Mouse (Mus musculus): ENCODE data around the gene Aar2. TPM values are rescaled to one million over a fixed set of nuclear protein-coding genes. Genes with fewer than 3 reads are reported as not detected.

Aar2 gene
- polyA plus RNA-seq, 1 experiment from 2014 or later, result 49.4 TPM

GRCm38 (mm10) chr2:156616513-156616912 lies 69.1 kb downstream of the Aar2 start:
- Histone ChIP-seq H3K9ac (ENCODE audit: low read length) (no peak overlapping the region), H3K4me3 (ENCODE audit: low read depth, low read length) (no peak overlapping the region), H3K27ac (replicated peaks; ENCODE audit: low read depth, low read length) (no peak overlapping the region), H3K36me3 (ENCODE audit: control insufficient read depth, insufficient read depth, low read length) (no peaks in the 10 kb centered on the region), H3K9me3 (ENCODE audit: control insufficient read depth, low read length) (no peaks in the 10 kb centered on the region), H3K4me2 (ENCODE audit: low read depth, severe bottlenecking) (no peak overlapping the region), H3K4me1 (ENCODE audit: control insufficient read depth, insufficient read depth, low read length) (peaks cover 9% of the 10 kb centered on the region), H3K27me3 (ENCODE audit: control insufficient read depth, insufficient read depth, low read length) (peaks cover 48% of the 10 kb centered on the region)
- no peak for DNase-seq (ENCODE audit: low spot score)
- no peak for ATAC-seq (ENCODE audit: insufficient number of reproducible peaks, low FRiP score, low TSS enrichment, low read depth)
- 72% methylated on average over 7 of the region's 7 CpGs for WGBS

- Histone ChIP-seq H3K4me3 (ENCODE audit: low read depth, low read length) (no peak overlapping the region), H3K9me3 (ENCODE audit: control insufficient read depth, low read length) (no peaks in the 10 kb centered on the region), H3K9ac (ENCODE audit: low read length) (no peak overlapping the region), H3K27me3 (ENCODE audit: control insufficient read depth, insufficient read depth, low read length) (peaks cover 41% of the 10 kb centered on the region), H3K4me1 (ENCODE audit: control insufficient read depth, insufficient read depth, low read length) (peaks cover 9% of the 10 kb centered on the region), H3K36me3 (ENCODE audit: control insufficient read depth, insufficient read depth, low read length) (no peaks in the 10 kb centered on the region), H3K27ac (replicated peaks; ENCODE audit: low read depth, low read length) (no peak overlapping the region), H3K4me2 (ENCODE audit: low read depth, severe bottlenecking) (no peak overlapping the region)
- DNase-seq (ENCODE audit: low spot score), result no peak
- no peak for ATAC-seq (ENCODE audit: insufficient number of reproducible peaks, low FRiP score, low TSS enrichment, low read depth)
- 60% methylated on average over 11 of the region's 11 CpGs for WGBS
These were observed 70.2 kb downstream of the Aar2 start for GRCm38 (mm10) chr2:156617536-156617935.

Other genes starting within 250 kb of the Aar2 start
- gene Cnbd2, start 235.3 kb upstream of the Aar2 start, polyA plus RNA-seq (2014; fragmentation: Nextera tagmentation; extraction: Ambion mirVana), result 2.7 and 3.1 TPM in 2 replicates
- 70.1 and 72.0 TPM in 2 replicates for gene Scand1, start 234.9 kb upstream of the Aar2 start, polyA plus RNA-seq (2014; fragmentation: Nextera tagmentation; extraction: Ambion mirVana)
- gene Epb41l1, start 126.7 kb upstream of the Aar2 start, polyA plus RNA-seq (2014; fragmentation: Nextera tagmentation; extraction: Ambion mirVana), result 2.1 and 2.2 TPM in 2 replicates
- gene Dlgap4, start 66.1 kb downstream of the Aar2 start, polyA plus RNA-seq (2014; fragmentation: Nextera tagmentation; extraction: Ambion mirVana), result 119 and 121 TPM in 2 replicates
- 82.0 and 83.8 TPM in 2 replicates for gene Myl9, start 227.8 kb downstream of the Aar2 start, polyA plus RNA-seq (2014; fragmentation: Nextera tagmentation; extraction: Ambion mirVana)

All from limb, embryonic 11.5 days (tissue).